Mouse (Mus musculus) cerebellum, adult 11 months (tissue): ENCODE measurements at regions not wholly inside any gene's neighbourhood (a gene's known extent, or its start where the extent isn't known, plus 50 kb on each side); places are given as distances from the start of the nearest gene placed in this dataset.

Experiments used
- DNase-seq: peaks from one replicate; pipeline ENCODE4 v3.0.0; 2022

- DNase-seq: no peak
Observed at GRCm38 (mm10) chr3:149262332-149262970, 272.1 kb upstream of the Adgrl2 start.

GRCm38 (mm10) chr3:149261764-149262163 lies 271.4 kb upstream of the Adgrl2 start:
- no peak for DNase-seq

- no peak for DNase-seq
Observed at GRCm38 (mm10) chr3:149258826-149259225, 268.5 kb upstream of the Adgrl2 start.

- no peak for DNase-seq
Observed at GRCm38 (mm10) chr3:149256891-149257290, 266.5 kb upstream of the Adgrl2 start.

- DNase-seq: no peak
Observed at GRCm38 (mm10) chr3:149253080-149253479, 262.7 kb upstream of the Adgrl2 start.

- DNase-seq: no peak
Observed at GRCm38 (mm10) chr3:149252144-149252543, 261.8 kb upstream of the Adgrl2 start.

- no peak for DNase-seq
Observed at GRCm38 (mm10) chr3:149247626-149247987, 257.3 kb upstream of the Adgrl2 start.

- no peak for DNase-seq
Observed at GRCm38 (mm10) chr3:149246935-149247625, 256.7 kb upstream of the Adgrl2 start.

GRCm38 (mm10) chr3:149239664-149240063 lies 249.3 kb upstream of the Adgrl2 start:
- DNase-seq: no peak

GRCm38 (mm10) chr3:149238076-149238475 lies 247.7 kb upstream of the Adgrl2 start:
- no peak for DNase-seq

- no peak for DNase-seq
Observed at GRCm38 (mm10) chr3:149235183-149235582, 244.8 kb upstream of the Adgrl2 start.

- DNase-seq: no peak
Observed at GRCm38 (mm10) chr3:149233691-149234131, 243.4 kb upstream of the Adgrl2 start.

- DNase-seq: no peak
Observed at GRCm38 (mm10) chr3:149233191-149233641, 242.9 kb upstream of the Adgrl2 start.

GRCm38 (mm10) chr3:149231346-149231745 lies 241.0 kb upstream of the Adgrl2 start:
- DNase-seq: no peak

- no peak for DNase-seq
Observed at GRCm38 (mm10) chr3:149227556-149227955, 237.2 kb upstream of the Adgrl2 start.

GRCm38 (mm10) chr3:149226723-149227122 lies 236.4 kb upstream of the Adgrl2 start:
- no peak for DNase-seq

GRCm38 (mm10) chr3:149225684-149226083 lies 235.3 kb upstream of the Adgrl2 start:
- DNase-seq: no peak

- DNase-seq: no peak
Observed at GRCm38 (mm10) chr3:149224271-149224670, 233.9 kb upstream of the Adgrl2 start.

GRCm38 (mm10) chr3:149223776-149224175 lies 233.4 kb upstream of the Adgrl2 start:
- DNase-seq: no peak

- no peak for DNase-seq
Observed at GRCm38 (mm10) chr3:149220958-149221357, 230.6 kb upstream of the Adgrl2 start.

- no peak for DNase-seq
Observed at GRCm38 (mm10) chr3:149220304-149220951, 230.1 kb upstream of the Adgrl2 start.

- DNase-seq: no peak
Observed at GRCm38 (mm10) chr3:149219381-149220303, 229.3 kb upstream of the Adgrl2 start.
